ENCODE assay signal across 8 mouse cellular contexts in the genomic region with DNA sequence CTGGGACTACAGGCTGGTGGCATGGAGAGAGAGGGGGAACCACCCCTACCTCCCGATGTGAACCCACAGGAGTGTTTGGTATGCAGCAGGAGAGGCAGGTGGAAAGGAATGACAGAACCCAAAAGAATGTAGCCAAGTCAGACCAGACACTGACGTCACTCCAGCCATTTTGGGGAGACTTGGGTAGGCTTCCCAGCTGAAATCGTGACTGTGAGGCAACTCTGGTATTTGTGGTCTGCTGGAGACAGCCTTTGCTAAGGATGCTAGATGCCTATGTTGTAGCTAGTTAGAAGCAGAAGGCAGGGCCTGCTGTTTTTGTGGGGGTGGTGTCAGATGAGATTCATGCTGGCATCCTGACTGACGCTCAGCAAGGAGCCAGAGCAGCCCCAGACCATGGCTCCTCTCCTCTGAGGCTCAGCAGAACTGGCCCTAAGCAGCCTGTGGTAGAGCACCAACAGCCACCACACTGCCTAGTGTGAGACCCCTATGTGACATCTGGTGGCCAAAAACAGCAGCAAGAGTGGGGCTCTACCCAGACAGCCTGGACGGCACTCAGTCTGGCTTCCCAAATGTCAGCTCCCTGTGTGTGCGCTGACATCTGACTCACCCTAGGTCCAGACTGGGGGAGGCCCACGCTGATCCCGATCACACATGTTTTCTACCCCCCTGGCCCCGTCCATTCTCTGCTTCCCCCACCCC. TPM values are rescaled to one million over a fixed set of nuclear protein-coding genes. Genes with fewer than 3 reads are reported as not detected.
DNase-seq lines count a peak whose midpoint lies in the region; ATAC-seq and TF ChIP-seq lines count a peak whose summit lies in the region.

No protein-coding gene starts in this region.

- no peak overlapping the region for H3K9ac ChIP-seq in heart, embryonic 15.5 days
- H3K9ac ChIP-seq in heart, embryonic 11.5 days (ENCODE audit: low read depth, low read length), result no peak overlapping the region
- H3K9ac ChIP-seq in hindbrain, postnatal 0 days (replicated peaks; ENCODE audit: low read length), result no peak overlapping the region

- no peak for TF ChIP-seq CTCF in Patski (IDR thresholded peaks at IDR 0.05)
- TF ChIP-seq CTCF in hindbrain, postnatal 0 days (IDR thresholded peaks at IDR 0.05; ENCODE audit: low read depth), result peak; percentile 66

- POLR2A ChIA-PET in Patski (lab: Charles Lee), result interaction anchor here (0.7 to 1.4 kb wide), 5 partner anchors 16 to 165 kb away, joined by 3 to 4 read pairs (median 3); a partner anchor contains a TSS

- 47% methylated on average over 9 of the region's 9 CpGs for WGBS in heart, embryonic 15.5 days
- 36% methylated on average over 9 of the region's 9 CpGs for WGBS in heart, embryonic 11.5 days (ENCODE audit: insufficient replicate concordance)
- WGBS in hindbrain, postnatal 0 days, result 47% methylated on average over 9 of the region's 9 CpGs

- H3K36me3 ChIP-seq in heart, embryonic 15.5 days, result peaks cover 33% of the 10 kb centered on the region
- H3K36me3 ChIP-seq in heart, embryonic 11.5 days (ENCODE audit: control insufficient read depth, insufficient read depth, low read length), result peaks cover 11% of the 10 kb centered on the region
- H3K36me3 ChIP-seq in hindbrain, postnatal 0 days (ENCODE audit: insufficient read depth, low read length), result 0 out of 2 replicates have a peak, but pooled peaks cover 3% of the 10 kb centered on the region

- H3K4me1 ChIP-seq in heart, embryonic 15.5 days (replicated peaks), result peaks cover 56% of the 10 kb centered on the region
- H3K4me1 ChIP-seq in heart, embryonic 11.5 days (ENCODE audit: control insufficient read depth, insufficient read depth, low read length), result peaks cover 40% of the 10 kb centered on the region
- H3K4me1 ChIP-seq in hindbrain, postnatal 0 days (ENCODE audit: insufficient read depth, low read length), result peaks cover 35% of the 10 kb centered on the region

- no peak overlapping the region for H3K4me3 ChIP-seq in heart, embryonic 15.5 days
- no peak overlapping the region for H3K4me3 ChIP-seq in heart, embryonic 11.5 days (ENCODE audit: low read depth, low read length)
- no peak overlapping the region for H3K4me3 ChIP-seq in hindbrain, postnatal 0 days (ENCODE audit: low read length)

- in situ Hi-C loops in Patski (cut with MboI; ENCODE audit: low pct_unique_long_range_greater_than_20kb), result loop anchor here (5.0 to 25.0 kb wide), 3 partner anchors 118 to 428 kb away; a partner anchor contains a TSS

- DNase-seq in 3134 (ENCODE audit: extremely low read depth, insufficient read length, low spot score), result peak; percentile 60
- DNase-seq in Patski (ENCODE audit: low read depth, low spot score), result peak; percentile 98
- DNase-seq in hindbrain, postnatal 0 days (ENCODE audit: low spot score), result no peak
- DNase-seq in right cerebral cortex, postnatal 25 days, result peak; percentile 78
- no peak for DNase-seq in ovary, postnatal 36 days (ENCODE audit: low spot score)
- no peak for DNase-seq in urinary bladder, postnatal 25 days (ENCODE audit: low spot score)

- 0 out of 2 replicates have a peak, but pooled peaks have one; percentile 25 for ATAC-seq in heart, embryonic 15.5 days (replicated peaks; ENCODE audit: insufficient number of reproducible peaks, insufficient read depth, low FRiP score, low read depth)
- ATAC-seq in heart, embryonic 11.5 days (replicated peaks; ENCODE audit: insufficient number of reproducible peaks, low FRiP score, low TSS enrichment), result no peak
- ATAC-seq in Patski, result peak; percentile 76
- ATAC-seq in hindbrain, postnatal 0 days, result 0 out of 2 replicates have a peak, but pooled peaks have one; percentile 22

- no peaks in the 10 kb centered on the region for H3K27me3 ChIP-seq in heart, embryonic 15.5 days
- no peaks in the 10 kb centered on the region for H3K27me3 ChIP-seq in heart, embryonic 11.5 days (ENCODE audit: control insufficient read depth, insufficient read depth, low read length)
- H3K27me3 ChIP-seq in Patski, result no peaks in the 10 kb centered on the region
- H3K27me3 ChIP-seq in hindbrain, postnatal 0 days (ENCODE audit: insufficient read depth, low read length), result no peaks in the 10 kb centered on the region

- no peaks in the 10 kb centered on the region for H3K9me3 ChIP-seq in heart, embryonic 15.5 days (replicated peaks)
- no peaks in the 10 kb centered on the region for H3K9me3 ChIP-seq in heart, embryonic 11.5 days (replicated peaks; ENCODE audit: control insufficient read depth, low read length)
- no peaks in the 10 kb centered on the region for H3K9me3 ChIP-seq in hindbrain, postnatal 0 days (ENCODE audit: low read length)

- H3K27ac ChIP-seq in heart, embryonic 15.5 days, result no peak overlapping the region
- H3K27ac ChIP-seq in heart, embryonic 11.5 days (ENCODE audit: low read depth, low read length), result no peak overlapping the region
- H3K27ac ChIP-seq in hindbrain, postnatal 0 days, result no peak overlapping the region

- CTCF ChIA-PET in Patski (lab: Charles Lee), result interaction anchor here (0.7 to 6.1 kb wide), 8 partner anchors 9 to 188 kb away, joined by 3 to 50 read pairs (median 5); no protein-coding TSS in a partner anchor

- no peak overlapping the region for H3K4me2 ChIP-seq in heart, embryonic 15.5 days
- no peak overlapping the region for H3K4me2 ChIP-seq in heart, embryonic 11.5 days
- H3K4me2 ChIP-seq in hindbrain, postnatal 0 days (ENCODE audit: low read depth, low read length), result no peak overlapping the region

RNA-seq across cellular contexts. Expression of a gene that starts 29.0 kb away (rescaled TPM):
- polyA plus RNA-seq in heart, embryonic 15.5 days (2015; fragmentation: Nextera tagmentation; extraction: Ambion mirVana), result 8.0 and 9.4 TPM in 2 replicates
- 3.9 and 5.4 TPM in 2 replicates for polyA plus RNA-seq in heart, embryonic 11.5 days (2014; fragmentation: Nextera tagmentation; extraction: Ambion mirVana)
- polyA plus RNA-seq in Patski (2021), result 75.8 TPM
- total RNA-seq in hindbrain, postnatal 0 days (2014; rRNA removed), result 16.1 and 18.8 TPM in 2 replicates
- 3.6 and 3.7 TPM in 2 replicates for polyA plus RNA-seq in hindbrain, postnatal 0 days (2015; fragmentation: Nextera tagmentation; extraction: Ambion mirVana)

RNA-seq across cellular contexts. Expression of a gene that starts 56.7 kb away (rescaled TPM):
- 47.7 and 57.0 TPM in 2 replicates for polyA plus RNA-seq in heart, embryonic 15.5 days (2015; fragmentation: Nextera tagmentation; extraction: Ambion mirVana)
- 62.1 and 62.8 TPM in 2 replicates for polyA plus RNA-seq in heart, embryonic 11.5 days (2014; fragmentation: Nextera tagmentation; extraction: Ambion mirVana)
- 52.1 TPM for polyA plus RNA-seq in Patski (2021)
- total RNA-seq in hindbrain, postnatal 0 days (2014; rRNA removed), result 77.1 and 84.2 TPM in 2 replicates
- 81.2 and 82.2 TPM in 2 replicates for polyA plus RNA-seq in hindbrain, postnatal 0 days (2015; fragmentation: Nextera tagmentation; extraction: Ambion mirVana)

Comparison
In these comparisons a context has a peak if more than half of its experiments do, and no peak if none do; other contexts are left out.
1. DNase-seq: peak in 3134 (single experiment), Patski (single experiment) and right cerebral cortex, postnatal 25 days (single experiment); none in hindbrain, postnatal 0 days (single experiment), ovary, postnatal 36 days (single experiment) and urinary bladder, postnatal 25 days (single experiment).